Mouse (Mus musculus): ENCODE results near the gene Olfr279. TPM values are rescaled to one million over a fixed set of nuclear protein-coding genes. Genes with fewer than 3 reads are reported as not detected.

Olfr279 gene
- polyA plus RNA-seq, 1 experiment from 2014 or later = not detected

GRCm38 (mm10) chr15:98521245-98521644 is 29.0 kb downstream of the Olfr279 start:
- peaks cover 38% of the 10 kb centered on the region; the same call in 1 of the 2 replicates for H3K79me2 ChIP-seq (ENCODE audit: inconsistent target)
- H3K27ac ChIP-seq = no peak overlapping the region
- peaks cover 49% of the 10 kb centered on the region for H3K36me3 ChIP-seq (ENCODE audit: inconsistent target)
- no peak overlapping the region for H3K4me3 ChIP-seq (ENCODE audit: inconsistent target)
- 58% methylated on average over 3 of the region's 3 CpGs for WGBS (ENCODE audit: missing documents)

DNA sequence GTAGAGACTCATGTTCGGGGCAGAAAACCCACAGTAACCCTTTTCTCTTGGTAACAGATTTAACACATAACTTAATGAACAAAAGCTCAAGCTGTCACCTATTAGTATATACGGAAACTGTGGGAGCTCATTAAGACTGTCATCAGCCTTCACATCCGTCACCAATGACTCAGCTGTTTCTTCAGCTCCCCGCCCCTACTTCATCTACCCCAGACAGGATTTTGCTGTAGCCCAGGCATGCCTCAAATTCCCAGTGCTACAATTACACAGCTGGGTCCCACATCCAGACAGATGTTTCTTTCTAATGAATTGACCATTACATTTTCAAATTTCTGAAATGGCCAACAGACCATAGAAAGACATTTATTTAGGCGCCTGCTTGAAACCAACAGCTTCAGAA is 33.9 kb downstream of the Olfr279 start:
- Histone ChIP-seq H3K27ac (no peak overlapping the region), H3K79me2 (ENCODE audit: inconsistent target) (peaks cover 85% of the 10 kb centered on the region), H3K36me3 (ENCODE audit: inconsistent target) (peaks cover 73% of the 10 kb centered on the region), H3K4me3 (ENCODE audit: inconsistent target) (no peak overlapping the region)
- WGBS (ENCODE audit: missing documents) = 61% methylated on average over 5 of the region's 5 CpGs

- no peak overlapping the region for H3K27ac ChIP-seq
- H3K79me2 ChIP-seq (ENCODE audit: inconsistent target) = peaks cover 96% of the 10 kb centered on the region
- no peak overlapping the region for H3K4me3 ChIP-seq (ENCODE audit: inconsistent target)
- peaks cover 72% of the 10 kb centered on the region for H3K36me3 ChIP-seq (ENCODE audit: inconsistent target)
- 93% methylated on average over 5 of the region's 5 CpGs for WGBS (ENCODE audit: missing documents)
Measured at GRCm38 (mm10) chr15:98527056-98527771, 35.0 kb downstream of the Olfr279 start.

- Histone ChIP-seq H3K4me3 (ENCODE audit: inconsistent target) (no peak overlapping the region), H3K36me3 (ENCODE audit: inconsistent target) (peaks cover 63% of the 10 kb centered on the region), H3K79me2 (ENCODE audit: inconsistent target) (peaks cover 96% of the 10 kb centered on the region), H3K27ac (no peak overlapping the region)
- WGBS (ENCODE audit: missing documents) = 96% methylated on average over 5 of the region's 5 CpGs
Measured at GRCm38 (mm10) chr15:98528066-98528563, 35.9 kb downstream of the Olfr279 start.

GRCm38 (mm10) chr15:98532281-98532680 is 40.1 kb downstream of the Olfr279 start:
- H3K36me3 ChIP-seq (ENCODE audit: inconsistent target) = peaks cover 36% of the 10 kb centered on the region; the same call in 1 of the 2 replicates
- 15% methylated on average over 5 of the region's 5 CpGs for WGBS (ENCODE audit: missing documents)
- peaks cover 61% of the 10 kb centered on the region for H3K79me2 ChIP-seq (ENCODE audit: inconsistent target)
- peak overlapping the region; percentile 54 for H3K27ac ChIP-seq
- peak overlapping the region; percentile 57 for H3K4me3 ChIP-seq (ENCODE audit: inconsistent target)

- Histone ChIP-seq H3K4me3 (ENCODE audit: inconsistent target) (peak overlapping the region; percentile 57), H3K79me2 (ENCODE audit: inconsistent target) (peaks cover 53% of the 10 kb centered on the region), H3K36me3 (ENCODE audit: inconsistent target) (peaks cover 28% of the 10 kb centered on the region; the same call in 1 of the 2 replicates), H3K27ac (peak overlapping the region; percentile 54)
- WGBS (ENCODE audit: missing documents) = 3% methylated on average over 16 of the region's 18 CpGs
Measured at GRCm38 (mm10) chr15:98533035-98533531, 40.9 kb downstream of the Olfr279 start.

- Histone ChIP-seq H3K79me2 (ENCODE audit: inconsistent target) (peaks cover 50% of the 10 kb centered on the region), H3K4me3 (ENCODE audit: inconsistent target) (peak within 1 kb of the TSS; percentile 57), H3K36me3 (ENCODE audit: inconsistent target) (peaks cover 26% of the 10 kb centered on the region; the same call in 1 of the 2 replicates), H3K27ac (peak within 1 kb of the TSS; percentile 54)
- WGBS (ENCODE audit: missing documents) = under 1% methylated on average over 69 of the region's 70 CpGs
Measured at GRCm38 (mm10) chr15:98533881-98534627, 41.9 kb downstream of the Olfr279 start, which contains the start of gene Kansl2. Gene Kansl2, minus strand, starts transcription at chr15:98534264.

- WGBS (ENCODE audit: missing documents) = 87% methylated on average over 4 of the region's 4 CpGs
- no peak overlapping the region for H3K4me3 ChIP-seq (ENCODE audit: inconsistent target)
- peaks cover 12% of the 10 kb centered on the region; the same call in 1 of the 2 replicates for H3K36me3 ChIP-seq (ENCODE audit: inconsistent target)
- H3K27ac ChIP-seq = no peak overlapping the region
- H3K79me2 ChIP-seq (ENCODE audit: inconsistent target) = peaks cover 48% of the 10 kb centered on the region
Measured at GRCm38 (mm10) chr15:98535921-98536320, 43.7 kb downstream of the Olfr279 start.

DNA sequence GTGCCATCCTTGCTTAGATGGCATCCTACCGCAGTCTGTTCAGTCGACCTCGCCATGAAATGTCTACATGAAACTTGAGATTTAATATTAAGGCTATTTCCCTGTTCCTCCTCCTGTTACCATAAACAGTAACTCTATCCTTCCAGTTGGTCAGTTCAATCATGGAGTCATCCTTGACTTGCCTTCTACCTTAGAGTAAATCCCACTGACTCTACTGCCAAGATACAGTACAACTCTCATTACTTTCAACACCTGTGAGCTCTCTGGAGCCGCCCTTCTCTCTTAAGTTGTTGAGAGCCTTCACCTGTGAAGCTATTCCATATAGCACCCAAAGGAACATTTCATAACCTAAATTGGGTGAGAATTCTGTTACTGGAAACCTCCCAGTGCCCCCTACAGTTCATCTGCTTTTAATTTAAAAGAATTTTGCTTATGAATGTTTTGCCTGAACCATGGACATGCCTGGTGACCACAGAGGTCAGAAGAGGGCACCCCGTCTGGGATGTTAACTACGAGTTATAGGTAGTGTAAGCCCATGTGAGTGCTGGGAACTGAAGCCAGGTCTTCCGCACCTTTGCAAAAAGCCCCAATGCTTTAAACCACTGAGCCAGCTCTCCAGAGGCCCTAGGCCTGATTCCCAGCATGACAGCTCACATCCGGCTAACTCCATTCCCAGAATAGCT is 44.8 kb downstream of the Olfr279 start:
- 94% methylated on average over 8 of the region's 8 CpGs for WGBS (ENCODE audit: missing documents)
- Histone ChIP-seq H3K79me2 (ENCODE audit: inconsistent target) (peaks cover 38% of the 10 kb centered on the region), H3K27ac (no peak overlapping the region), H3K4me3 (ENCODE audit: inconsistent target) (no peak overlapping the region), H3K36me3 (ENCODE audit: inconsistent target) (0 out of 2 replicates have a peak, but pooled peaks cover 5% of the 10 kb centered on the region)

DNA sequence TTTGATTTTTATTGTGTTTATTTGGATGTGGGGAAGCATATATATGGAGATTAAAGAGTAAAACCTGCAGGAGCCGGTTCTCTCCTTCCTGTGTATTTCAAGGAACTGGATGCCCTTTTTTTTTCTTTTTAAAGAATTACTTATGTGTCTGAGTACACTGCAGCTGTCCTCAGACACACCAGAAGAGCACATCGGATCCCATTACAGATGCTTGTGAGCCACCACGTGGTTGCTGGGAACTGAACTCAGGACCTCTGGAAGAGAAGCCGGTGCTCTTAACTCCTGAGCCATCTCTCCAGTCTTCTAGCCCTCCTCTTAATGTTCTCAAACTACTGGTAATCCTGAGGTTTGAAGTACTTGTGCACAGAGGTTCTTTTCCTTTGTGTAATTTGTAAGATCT is 45.7 kb downstream of the Olfr279 start:
- 90% methylated on average over 4 of the region's 4 CpGs for WGBS (ENCODE audit: missing documents)
- no peak overlapping the region for H3K27ac ChIP-seq
- H3K79me2 ChIP-seq (ENCODE audit: inconsistent target) = peaks cover 38% of the 10 kb centered on the region
- 0 out of 2 replicates have a peak, but pooled peaks cover 5% of the 10 kb centered on the region for H3K36me3 ChIP-seq (ENCODE audit: inconsistent target)
- no peak overlapping the region for H3K4me3 ChIP-seq (ENCODE audit: inconsistent target)

DNA sequence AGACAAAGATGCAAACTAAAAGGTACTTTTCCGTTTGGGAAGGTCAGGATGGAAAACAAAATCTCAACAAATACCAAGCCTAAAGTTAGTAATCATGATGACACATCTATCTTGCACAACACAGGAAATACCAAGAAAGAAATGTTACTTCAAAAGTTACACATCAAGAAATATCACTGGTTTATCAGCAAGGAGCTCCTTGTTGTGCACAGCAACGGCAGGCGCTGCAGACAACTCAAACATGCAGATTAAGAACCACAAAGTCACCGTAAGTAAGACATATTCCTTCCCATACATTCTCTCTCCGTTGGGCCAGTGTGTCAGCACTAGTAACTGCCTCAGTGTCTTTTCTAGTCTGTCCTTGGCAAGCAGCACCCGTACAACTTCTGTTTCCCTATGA is 48.9 kb downstream of the Olfr279 start:
- H3K79me2 ChIP-seq (ENCODE audit: inconsistent target) = peaks cover 65% of the 10 kb centered on the region
- no peak overlapping the region for H3K4me3 ChIP-seq (ENCODE audit: inconsistent target)
- peaks cover 35% of the 10 kb centered on the region for H3K36me3 ChIP-seq (ENCODE audit: inconsistent target)
- 23% methylated on average over 5 of the region's 6 CpGs for WGBS (ENCODE audit: missing documents)
- peak overlapping the region; percentile 65 for H3K27ac ChIP-seq

DNA sequence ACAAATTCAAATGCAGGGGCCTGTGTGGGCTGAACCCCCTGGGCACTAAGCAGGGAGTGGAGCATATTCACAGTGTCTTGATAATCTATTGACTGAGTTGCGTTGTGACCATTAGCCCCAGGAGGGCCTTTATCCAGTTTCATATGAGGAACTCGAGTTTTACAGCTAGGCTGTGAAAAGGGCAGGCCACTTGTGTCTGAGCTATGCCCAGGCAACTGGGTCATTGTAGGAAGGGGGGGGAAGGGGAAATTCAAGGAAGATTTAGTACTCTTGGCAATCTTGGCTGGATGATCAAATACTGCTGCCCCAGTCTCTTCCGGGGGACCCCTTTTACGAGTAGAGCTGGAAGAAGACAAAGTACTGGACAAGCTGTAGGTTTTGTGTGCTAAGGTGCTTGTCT is 51.1 kb downstream of the Olfr279 start:
- no peak overlapping the region for H3K27ac ChIP-seq
- H3K79me2 ChIP-seq (ENCODE audit: inconsistent target) = peaks cover 86% of the 10 kb centered on the region
- peaks cover 53% of the 10 kb centered on the region for H3K36me3 ChIP-seq (ENCODE audit: inconsistent target)
- no peak overlapping the region for H3K4me3 ChIP-seq (ENCODE audit: inconsistent target)
- 84% methylated on average over 4 of the region's 4 CpGs for WGBS (ENCODE audit: missing documents)

GRCm38 (mm10) chr15:98545151-98545550 is 52.9 kb downstream of the Olfr279 start:
- WGBS (ENCODE audit: missing documents) = 100% methylated on average over 3 of the region's 3 CpGs

GRCm38 (mm10) chr15:98546843-98547242 is 54.6 kb downstream of the Olfr279 start:
- Histone ChIP-seq H3K27ac (no peak overlapping the region), H3K4me3 (ENCODE audit: inconsistent target) (no peak overlapping the region), H3K79me2 (ENCODE audit: inconsistent target) (peaks cover 78% of the 10 kb centered on the region), H3K36me3 (ENCODE audit: inconsistent target) (peaks cover 71% of the 10 kb centered on the region)
- WGBS (ENCODE audit: missing documents) = 93% methylated on average over 5 of the region's 5 CpGs

More at GRCm38 (mm10) chr15:98545151-98545550, 52.9 kb downstream of the Olfr279 start:
- Histone ChIP-seq H3K4me3 (ENCODE audit: inconsistent target) (no peak overlapping the region), H3K27ac (no peak overlapping the region), H3K79me2 (ENCODE audit: inconsistent target) (peaks cover 81% of the 10 kb centered on the region), H3K36me3 (ENCODE audit: inconsistent target) (peaks cover 55% of the 10 kb centered on the region)

Measured in macrophage (primary cell).